ENCODE assay signal across 20 mouse cellular contexts in genomic region chr10:110811862-110812225, GRCm38 (mm10).
A peak's percentile ranks its signal among the peaks of the same experiment; 100 is the strongest.
DNase-seq lines count a peak whose midpoint lies in the region; ATAC-seq and TF ChIP-seq lines count a peak whose summit lies in the region.
"Had no signal": no experiment of that assay in that cellular context is flagged by ENCODE, and none has a peak within 500 bp of the region (broad histone marks: within the 10 kb centered on the region; RNA-seq: fewer than 3 reads in every experiment).

No protein-coding gene starts in this region.

- TF ChIP-seq EP300 in stomach, postnatal 0 days (optimal IDR thresholded peaks at IDR 0.05) = no peak

- no peaks in the 10 kb centered on the region for H3K9me3 ChIP-seq in midbrain, postnatal 0 days (ENCODE audit: low read length)
- no peaks in the 10 kb centered on the region for H3K9me3 ChIP-seq in midbrain, embryonic 15.5 days
- H3K9me3 ChIP-seq in stomach, postnatal 0 days (ENCODE audit: control insufficient read depth, low read length) = no peaks in the 10 kb centered on the region
- H3K9me3 ChIP-seq: embryonic facial prominence, embryonic 10.5 days; heart, embryonic 15.5 days; liver, embryonic 12.5 days; lung, embryonic 15.5 days; midbrain, embryonic 13.5 days; stomach, embryonic 15.5 days had no signal

- no peak overlapping the region for H3K4me3 ChIP-seq in gastrocnemius, adult 2 months
- H3K4me3 ChIP-seq in midbrain, postnatal 0 days (ENCODE audit: low read depth, low read length) = no peak overlapping the region
- no peak overlapping the region for H3K4me3 ChIP-seq in midbrain, embryonic 15.5 days
- H3K4me3 ChIP-seq in stomach, postnatal 0 days (ENCODE audit: low read depth, low read length) = no peak overlapping the region
- H3K4me3 ChIP-seq: embryonic facial prominence, embryonic 10.5 days; heart, embryonic 15.5 days; liver, embryonic 12.5 days; lung, embryonic 15.5 days; midbrain, embryonic 13.5 days; myocyte; stomach, embryonic 15.5 days had no signal

- H3K27ac ChIP-seq in gastrocnemius, adult 2 months = no peak overlapping the region
- no peak overlapping the region for H3K27ac ChIP-seq in midbrain, postnatal 0 days (ENCODE audit: low read depth, low read length)
- no peak overlapping the region for H3K27ac ChIP-seq in midbrain, embryonic 15.5 days
- H3K27ac ChIP-seq in stomach, postnatal 0 days (replicated peaks) = no peak overlapping the region
- H3K27ac ChIP-seq: embryonic facial prominence, embryonic 10.5 days; heart, embryonic 15.5 days; liver, embryonic 12.5 days; lung, embryonic 15.5 days; midbrain, embryonic 13.5 days; stomach, embryonic 15.5 days had no signal

- TF ChIP-seq CTCF in gastrocnemius, adult 2 months (IDR thresholded peaks at IDR 0.05) = peak; percentile 15; the same call in 1 of the 2 replicates
- peak; percentile 19 for TF ChIP-seq CTCF in midbrain, postnatal 0 days (IDR thresholded peaks at IDR 0.05)
- TF ChIP-seq CTCF in stomach, postnatal 0 days (IDR thresholded peaks at IDR 0.05; ENCODE audit: low read depth) = peak; percentile 44

- H3K4me1 ChIP-seq in midbrain, postnatal 0 days (ENCODE audit: insufficient read depth, low read length) = no peaks in the 10 kb centered on the region
- no peaks in the 10 kb centered on the region for H3K4me1 ChIP-seq in midbrain, embryonic 15.5 days
- H3K4me1 ChIP-seq in stomach, postnatal 0 days (replicated peaks; ENCODE audit: control insufficient read depth, insufficient read depth) = no peaks in the 10 kb centered on the region
- H3K4me1 ChIP-seq: heart, embryonic 15.5 days; liver, embryonic 12.5 days; lung, embryonic 15.5 days; midbrain, embryonic 13.5 days; stomach, embryonic 15.5 days had no signal

- intact Hi-C loops in gastrocnemius, adult 2 months (cut with DNase I) = no loop called here
- intact Hi-C loops in gastrocnemius, postnatal 14 days (cut with DNase I; ENCODE audit: low total_unique reads) = no loop called here

- no peaks in the 10 kb centered on the region for H3K36me3 ChIP-seq in midbrain, postnatal 0 days (ENCODE audit: insufficient read depth, low read length)
- no peaks in the 10 kb centered on the region for H3K36me3 ChIP-seq in midbrain, embryonic 15.5 days (replicated peaks)
- H3K36me3 ChIP-seq in stomach, postnatal 0 days (ENCODE audit: control insufficient read depth, insufficient read depth, low read length) = no peaks in the 10 kb centered on the region
- H3K36me3 ChIP-seq: embryonic facial prominence, embryonic 10.5 days; heart, embryonic 15.5 days; liver, embryonic 12.5 days; lung, embryonic 15.5 days; midbrain, embryonic 13.5 days; stomach, embryonic 15.5 days had no signal

- no peaks in the 10 kb centered on the region for H3K27me3 ChIP-seq in midbrain, postnatal 0 days (ENCODE audit: insufficient read depth, low read length)
- H3K27me3 ChIP-seq in midbrain, embryonic 15.5 days (replicated peaks) = no peaks in the 10 kb centered on the region
- H3K27me3 ChIP-seq in stomach, postnatal 0 days (ENCODE audit: control insufficient read depth, insufficient read depth, low read length) = no peaks in the 10 kb centered on the region
- H3K27me3 ChIP-seq: heart, embryonic 15.5 days; liver, embryonic 12.5 days; lung, embryonic 15.5 days; midbrain, embryonic 13.5 days; stomach, embryonic 15.5 days had no signal

- 57% methylated on average over 2 of the region's 2 CpGs for WGBS in midbrain, postnatal 0 days
- WGBS in midbrain, embryonic 15.5 days = 64% methylated on average over 2 of the region's 2 CpGs
- 45% methylated on average over 2 of the region's 2 CpGs for WGBS in stomach, postnatal 0 days

- H3K9ac ChIP-seq in midbrain, postnatal 0 days (replicated peaks; ENCODE audit: low read length, poor library complexity, severe bottlenecking) = no peak overlapping the region
- no peak overlapping the region for H3K9ac ChIP-seq in midbrain, embryonic 15.5 days
- no peak overlapping the region for H3K9ac ChIP-seq in stomach, postnatal 0 days (ENCODE audit: low read length)
- H3K9ac ChIP-seq: heart, embryonic 15.5 days; liver, embryonic 12.5 days; lung, embryonic 15.5 days; midbrain, embryonic 13.5 days; stomach, embryonic 15.5 days had no signal

- no peak overlapping the region for H3K4me2 ChIP-seq in midbrain, postnatal 0 days (ENCODE audit: low read depth, low read length, poor library complexity, severe bottlenecking)
- no peak overlapping the region for H3K4me2 ChIP-seq in midbrain, embryonic 15.5 days
- no peak overlapping the region for H3K4me2 ChIP-seq in stomach, postnatal 0 days (replicated peaks; ENCODE audit: low read depth)
- H3K4me2 ChIP-seq: heart, embryonic 15.5 days; liver, embryonic 12.5 days; lung, embryonic 15.5 days; midbrain, embryonic 13.5 days; stomach, embryonic 15.5 days had no signal

- DNase-seq in gastrocnemius, adult 2 months = no peak
- no peak for DNase-seq in gastrocnemius, postnatal 14 days
- peak; percentile 42 for DNase-seq in kidney, adult 9 months
- DNase-seq in kidney, postnatal 10 days = no peak
- no peak for DNase-seq in midbrain, postnatal 0 days (ENCODE audit: low spot score)
- DNase-seq in stomach, postnatal 0 days (ENCODE audit: low spot score) = no peak
- no peak for DNase-seq in neural tube, embryonic 10.5 days (ENCODE audit: extremely low spot score, low spot score)
- DNase-seq: cerebellum, adult 2 months; cerebellum, postnatal 36 days; heart, adult 11 months; right cerebral cortex, postnatal 25 days had no signal

- ATAC-seq in midbrain, postnatal 0 days (ENCODE audit: low FRiP score) = no peak
- no peak for ATAC-seq in midbrain, embryonic 15.5 days (replicated peaks)
- ATAC-seq in stomach, postnatal 0 days (ENCODE audit: low FRiP score, low TSS enrichment) = no peak
- ATAC-seq: CD4-positive, CD25-positive, alpha-beta regulatory T cell, adult 4 months; liver, embryonic 12.5 days; midbrain, embryonic 13.5 days had no signal
